Mouse (Mus musculus) spleen, adult 2 months (tissue): ENCODE results near the gene Apc2. TPM values are rescaled to one million over a fixed set of nuclear protein-coding genes. Genes with fewer than 3 reads are reported as not detected.
A peak's percentile ranks its signal among the peaks of the same experiment; 100 is the strongest.

Experiments
- DNase-seq, 2 experiments: peaks; one replicate each; pipeline versions ENCODE4 v3.0.0 to v3.0.0-alpha.2; 2012 to 2021; ENCODE audit warnings: low spot score in 2 of 2, low read depth in 1 of 2
- H3K27ac ChIP-seq: fragments of 200-500 bp; 2 replicates; pipeline ENCODE4 v1.5.1; 2012; ENCODE audit warnings: low read length, inconsistent platforms; ENCODE audit not compliant: insufficient read depth
- H3K27me3 ChIP-seq: fragments of 200-500 bp; 2 replicates; pipeline ENCODE4 v1.6.1; 2012; ENCODE audit warnings: mild to moderate bottlenecking, moderate library complexity, low read length, inconsistent platforms; ENCODE audit not compliant: control insufficient read depth, insufficient read depth
- H3K36me3 ChIP-seq: fragments of 200-500 bp; 2 replicates; pipeline ENCODE4 v1.6.1; 2012; ENCODE audit warnings: mild to moderate bottlenecking, low read length, inconsistent platforms; ENCODE audit not compliant: control insufficient read depth, insufficient read depth
- H3K4me1 ChIP-seq: fragments of 200-500 bp; 2 replicates; pipeline ENCODE4 v1.6.1; 2011; ENCODE audit warnings: inconsistent platforms; ENCODE audit not compliant: control insufficient read depth, insufficient read depth, insufficient read length
- H3K4me3 ChIP-seq: fragments of 200-500 bp; 2 replicates; pipeline ENCODE4 v1.5.1; 2011; ENCODE audit warnings: mild to moderate bottlenecking, inconsistent platforms; ENCODE audit not compliant: insufficient read depth, insufficient read length; ENCODE audit errors: extremely low read depth
- CTCF ChIP-seq: fragments of 200-500 bp; IDR thresholded peaks from 2 replicates; pipeline ENCODE4 v1.5.1; 2011; ENCODE audit warnings: mild to moderate bottlenecking, inconsistent platforms; ENCODE audit not compliant: insufficient read depth, insufficient read length, insufficient replicate concordance; ENCODE audit errors: extremely low read depth
- POLR2A ChIP-seq: fragments of 200-500 bp; IDR thresholded peaks from 2 replicates; pipeline ENCODE4 v1.6.1; 2011; ENCODE audit warnings: low read depth, low read length, inconsistent platforms
- WGBS: fragments of 180-500 bp; shearing (Covaris S2); methylation state at CpG from one replicate; pipeline ENCODE4 v1.1.7; 2018; 5-methylcytosine and 5-hydroxymethylcytosine counted together
- polyA plus RNA-seq: library from polyadenylated mRNA; depleted of rRNA; stranded (reverse); fragments of >200 nt; gene quantifications from 2 replicates; pipeline ENCODE4 v1.2.3, GENCODE M21; 2012

Gene Apc2
- polyA plus RNA-seq, 1 experiment = 0.68 TPM

DNA sequence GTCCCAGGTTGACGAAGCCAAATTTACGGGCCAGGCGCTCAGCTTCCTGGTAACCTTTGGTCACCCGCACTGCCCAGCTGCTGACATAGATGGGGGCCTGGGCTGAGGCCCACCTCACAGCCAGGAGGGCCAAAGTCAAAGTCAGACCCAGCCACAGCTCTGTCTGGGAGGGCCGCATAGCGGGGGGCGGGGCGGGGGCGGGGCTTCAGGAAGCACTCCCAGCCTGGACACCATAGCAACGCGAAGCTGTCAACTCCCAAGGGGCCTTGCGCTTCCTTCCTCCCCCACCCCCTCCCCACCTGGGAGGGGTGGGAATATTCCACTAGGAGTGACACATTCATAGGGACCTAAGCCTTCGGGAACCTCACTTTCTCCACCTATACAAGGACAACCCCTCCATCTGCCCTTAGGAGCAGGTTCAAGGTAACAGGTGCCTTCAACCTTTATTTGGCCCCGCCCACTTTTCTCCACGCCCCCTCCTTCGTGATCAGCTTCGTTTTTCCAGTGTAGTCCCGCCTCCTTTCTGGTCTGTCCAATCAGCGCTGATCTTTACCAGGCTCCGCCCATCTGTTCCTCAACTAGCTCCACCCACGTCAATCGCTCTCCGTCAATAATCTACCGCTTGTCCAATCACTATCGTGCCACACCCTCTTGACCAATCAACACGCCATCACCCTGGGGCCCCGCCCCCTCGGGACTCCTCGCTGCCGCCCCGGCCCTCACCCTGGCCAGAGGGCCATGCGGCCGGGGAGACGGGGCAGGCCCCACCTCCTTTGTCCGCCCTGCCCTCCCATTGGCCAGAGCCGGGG, 33.7 kb downstream of the Apc2 start, which contains the start of the genes Pcsk4 and Reep6:
Gene Pcsk4, minus strand, starts transcription at position 226 of the 809 bp plus-strand sequence.
Gene Reep6, plus strand, starts transcription at position 681 of the 809 bp plus-strand sequence.
- Histone ChIP-seq H3K36me3 (no peaks in the 10 kb centered on the region), H3K4me3 (peak within 1 kb of the TSS; percentile 54; the same call in 1 of the 2 replicates), H3K27me3 (no peaks in the 10 kb centered on the region), H3K27ac (no peak within 1 kb of the TSS), H3K4me1 (no peaks in the 10 kb centered on the region; the same call in 1 of the 2 replicates)
- 10% methylated on average over 36 of the region's 36 CpGs for WGBS
- TF ChIP-seq CTCF (no peak), POLR2A (no peak)
- DNase-seq = peak; percentile 87 to 88

DNA sequence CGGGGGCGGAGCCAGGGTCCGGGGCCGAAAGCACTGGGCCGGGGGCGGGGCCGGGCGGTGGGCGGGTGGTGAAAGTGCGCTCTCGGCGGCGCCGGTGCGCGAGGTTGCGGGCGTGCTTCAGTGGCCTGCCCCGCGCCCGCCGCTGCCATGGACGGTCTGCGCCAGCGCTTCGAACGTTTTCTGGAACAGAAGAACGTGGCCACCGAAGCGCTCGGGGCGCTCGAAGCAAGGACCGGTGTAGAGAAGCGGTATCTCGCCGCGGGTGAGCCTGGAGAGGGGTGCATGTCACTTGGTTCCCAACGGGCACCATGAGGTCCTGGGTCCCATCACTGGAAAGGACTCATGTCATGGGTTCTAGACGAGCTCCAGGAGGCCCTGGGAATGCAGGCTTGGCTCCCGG, 34.3 kb downstream of the Apc2 start:
- WGBS = 4% methylated on average over 35 of the region's 41 CpGs

DNA sequence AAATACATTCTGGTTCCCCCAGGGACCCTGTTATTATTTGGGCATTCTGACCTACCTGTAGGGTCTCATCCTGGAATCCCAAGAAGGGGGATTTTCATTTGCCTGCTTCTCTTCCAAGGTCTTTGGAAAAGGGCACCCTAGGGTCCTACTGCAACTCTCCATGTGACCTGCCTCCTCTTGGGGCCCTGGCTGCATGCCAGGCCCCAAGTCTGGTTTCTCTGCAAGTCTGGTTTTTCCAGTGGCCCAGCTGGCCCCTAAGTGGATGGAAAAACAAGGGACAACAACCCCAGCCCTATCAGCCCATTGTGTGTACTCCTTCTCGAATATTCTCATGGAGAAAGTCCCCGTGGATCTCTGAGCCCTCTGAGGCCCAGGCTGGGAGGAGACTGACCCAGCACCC, 35.1 kb downstream of the Apc2 start:
- no peak for TF ChIP-seq CTCF
- TF ChIP-seq POLR2A = no peak
- 77% methylated on average over 2 of the region's 2 CpGs for WGBS
- Histone ChIP-seq H3K4me3 (no peak overlapping the region), H3K27ac (no peak overlapping the region), H3K4me1 (no peaks in the 10 kb centered on the region; the same call in 1 of the 2 replicates), H3K36me3 (no peaks in the 10 kb centered on the region), H3K27me3 (no peaks in the 10 kb centered on the region)
- DNase-seq = no peak

More for the DNA sequence above, 34.3 kb downstream of the Apc2 start:
- Histone ChIP-seq H3K36me3 (no peaks in the 10 kb centered on the region), H3K4me1 (no peaks in the 10 kb centered on the region; the same call in 1 of the 2 replicates), H3K27me3 (no peaks in the 10 kb centered on the region), H3K4me3 (peak overlapping the region; percentile 54; the same call in 1 of the 2 replicates), H3K27ac (no peak overlapping the region)
- TF ChIP-seq POLR2A (no peak), CTCF (no peak)
- no peak for DNase-seq

DNA sequence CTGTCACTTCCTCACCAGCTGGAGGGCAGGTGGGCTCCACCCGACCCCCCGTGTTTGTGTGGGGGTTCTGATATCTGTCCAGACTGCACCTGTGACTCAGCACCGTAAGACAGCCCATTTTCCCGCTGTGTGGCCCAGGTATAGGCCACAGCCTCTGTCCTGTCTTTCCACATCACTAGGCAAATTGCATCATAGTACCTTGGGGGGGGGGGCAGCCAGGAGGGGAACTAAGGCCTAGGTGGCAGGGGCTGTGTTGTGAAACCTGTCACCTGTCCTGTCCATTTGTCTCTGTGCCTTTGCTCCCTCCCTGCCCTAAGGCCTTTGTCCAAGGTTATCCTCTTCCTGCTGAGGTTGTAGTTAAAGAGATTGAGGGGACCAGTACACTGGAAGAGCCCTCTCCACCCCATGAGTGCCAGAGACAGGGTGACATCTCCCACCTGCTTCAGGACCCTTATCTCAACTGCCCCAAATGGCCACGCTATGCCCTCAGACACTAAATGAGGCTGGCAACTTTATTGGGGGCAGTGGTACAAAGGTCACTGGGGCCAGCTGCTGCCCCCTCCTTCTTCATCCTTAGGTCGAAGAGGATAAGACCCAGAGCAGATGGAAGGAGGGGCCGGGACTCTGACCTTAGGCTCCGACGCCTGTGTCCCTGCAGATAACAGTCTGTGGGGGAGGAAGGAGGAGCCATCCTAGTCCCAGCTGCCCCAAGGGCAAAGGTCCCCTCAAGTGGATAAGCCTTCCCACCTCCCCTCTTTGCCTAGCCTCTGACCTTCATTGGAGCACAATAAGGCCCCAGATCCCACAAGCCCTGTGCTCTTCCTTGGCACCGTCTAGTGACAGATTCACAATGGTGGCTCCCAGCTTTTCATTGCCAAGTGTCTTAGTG, 36.1 kb downstream of the Apc2 start:
- H3K4me3 ChIP-seq = no peak overlapping the region
- no peak for TF ChIP-seq POLR2A
- no peak for TF ChIP-seq CTCF
- no peak for DNase-seq
- no peak overlapping the region; the same call in 1 of the 2 replicates for H3K27ac ChIP-seq
- WGBS = 76% methylated on average over 10 of the region's 10 CpGs
- H3K36me3 ChIP-seq = no peaks in the 10 kb centered on the region
- no peaks in the 10 kb centered on the region for H3K27me3 ChIP-seq
- no peaks in the 10 kb centered on the region; the same call in 1 of the 2 replicates for H3K4me1 ChIP-seq

DNA sequence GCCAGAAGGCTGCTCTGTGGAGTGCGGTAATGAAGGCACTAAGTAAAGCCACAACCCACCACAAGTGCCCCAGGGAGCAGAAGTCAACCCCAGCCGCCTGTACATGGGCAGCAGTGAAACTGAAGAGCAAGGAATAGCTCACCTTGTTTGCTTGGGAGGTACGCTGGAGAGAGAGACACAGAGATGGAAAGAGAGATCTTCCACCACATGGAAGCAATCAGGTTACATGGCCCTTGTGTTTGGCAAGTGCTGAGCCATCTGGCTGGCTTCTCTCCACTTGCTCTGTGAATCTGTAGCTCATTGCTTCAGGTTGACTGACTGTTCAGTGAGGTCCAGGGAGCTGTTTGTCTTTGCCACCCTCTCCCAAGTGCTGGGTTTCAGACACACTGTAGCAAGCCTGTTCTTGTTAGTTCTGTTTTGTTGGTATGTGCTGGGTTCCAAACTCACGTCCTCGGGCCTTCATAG, 36.8 kb downstream of the Apc2 start:
- no peaks in the 10 kb centered on the region; the same call in 1 of the 2 replicates for H3K4me1 ChIP-seq

DNA sequence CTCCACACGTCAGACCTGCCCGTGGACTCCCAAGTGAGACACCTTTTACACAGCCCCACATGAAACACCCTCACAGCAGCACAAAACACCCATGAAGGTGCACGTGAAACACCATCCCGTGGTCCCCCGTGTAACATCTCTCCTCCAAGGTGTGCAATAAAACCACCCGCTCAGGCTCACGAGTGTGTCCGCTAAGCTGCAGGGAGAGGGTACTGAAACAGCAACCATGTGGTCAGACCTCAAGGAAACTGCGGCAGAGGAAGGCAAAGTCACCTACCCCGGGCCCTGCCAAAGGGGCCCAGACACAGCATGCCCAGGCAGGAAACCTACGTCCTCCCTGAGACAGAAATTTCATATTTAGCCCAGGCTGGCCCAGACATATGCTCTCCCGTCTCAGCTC, 40.5 kb downstream of the Apc2 start:
- Histone ChIP-seq H3K4me3 (no peak overlapping the region), H3K4me1 (peaks cover 3% of the 10 kb centered on the region; the same call in 1 of the 2 replicates), H3K36me3 (no peaks in the 10 kb centered on the region), H3K27ac (no peak overlapping the region), H3K27me3 (peaks cover under 1% of the 10 kb centered on the region; the same call in 1 of the 2 replicates)
- 56% methylated on average over 12 of the region's 12 CpGs for WGBS
- TF ChIP-seq CTCF (no peak), POLR2A (no peak)
- DNase-seq = no peak

More for the DNA sequence above, 36.8 kb downstream of the Apc2 start:
- Histone ChIP-seq H3K36me3 (no peaks in the 10 kb centered on the region), H3K27me3 (no peaks in the 10 kb centered on the region), H3K27ac (no peak overlapping the region; the same call in 1 of the 2 replicates), H3K4me3 (no peak overlapping the region)
- no peak for TF ChIP-seq POLR2A
- TF ChIP-seq CTCF = no peak
- no peak for DNase-seq
- WGBS = 72% methylated on average over 5 of the region's 5 CpGs
